Mouse (Mus musculus): Measurements from ENCODE around the gene Adamts2.

Gene Adamts2

GRCm38 (mm10) chr11:50670881-50671280, 69.0 kb downstream of the Adamts2 start:
- no peak for DNase-seq (ENCODE audit: inconsistent age in 2 of 2, low spot score in 1 of 2)

GRCm38 (mm10) chr11:50671376-50671775, 69.5 kb downstream of the Adamts2 start:
- no peak for DNase-seq (ENCODE audit: inconsistent age in 2 of 2, low spot score in 1 of 2)

GRCm38 (mm10) chr11:50671820-50672310, 70.0 kb downstream of the Adamts2 start:
- DNase-seq (ENCODE audit: inconsistent age in 2 of 2, low spot score in 1 of 2): no peak

GRCm38 (mm10) chr11:50672866-50673265, 71.0 kb downstream of the Adamts2 start:
- DNase-seq (ENCODE audit: inconsistent age in 2 of 2, low spot score in 1 of 2): peak; percentile 81 to 85

- DNase-seq (ENCODE audit: inconsistent age in 2 of 2, low spot score in 1 of 2): peak in 1 of 2 experiments; percentile 37
Observed at GRCm38 (mm10) chr11:50673525-50674250, 71.8 kb downstream of the Adamts2 start.

GRCm38 (mm10) chr11:50674390-50674789, 72.5 kb downstream of the Adamts2 start:
- DNase-seq (ENCODE audit: inconsistent age in 2 of 2, low spot score in 1 of 2): peak in 1 of 2 experiments; percentile 55

- DNase-seq (ENCODE audit: inconsistent age in 2 of 2, low spot score in 1 of 2): no peak
Observed at GRCm38 (mm10) chr11:50678650-50679049, 76.8 kb downstream of the Adamts2 start.

- no peak for DNase-seq (ENCODE audit: inconsistent age in 2 of 2, low spot score in 1 of 2)
Observed at GRCm38 (mm10) chr11:50681940-50682339, 80.1 kb downstream of the Adamts2 start.

- peak in 1 of 2 experiments; percentile 48 for DNase-seq (ENCODE audit: inconsistent age in 2 of 2, low spot score in 1 of 2)
Observed at GRCm38 (mm10) chr11:50683821-50684220, 81.9 kb downstream of the Adamts2 start.

GRCm38 (mm10) chr11:50688584-50688983, 86.7 kb downstream of the Adamts2 start:
- DNase-seq (ENCODE audit: inconsistent age in 2 of 2, low spot score in 1 of 2): peak in 1 of 2 experiments; percentile 41

GRCm38 (mm10) chr11:50689672-50690071, 87.8 kb downstream of the Adamts2 start:
- peak; percentile 55 to 56 for DNase-seq (ENCODE audit: inconsistent age in 2 of 2, low spot score in 1 of 2)

GRCm38 (mm10) chr11:50699971-50700370, 98.1 kb downstream of the Adamts2 start:
- no peak for DNase-seq (ENCODE audit: inconsistent age in 2 of 2, low spot score in 1 of 2)

- DNase-seq (ENCODE audit: inconsistent age in 2 of 2, low spot score in 1 of 2): no peak
Observed at GRCm38 (mm10) chr11:50700496-50700895, 98.6 kb downstream of the Adamts2 start.

- no peak for DNase-seq (ENCODE audit: inconsistent age in 2 of 2, low spot score in 1 of 2)
Observed at GRCm38 (mm10) chr11:50703397-50703796, 101.5 kb downstream of the Adamts2 start.

GRCm38 (mm10) chr11:50704511-50704910, 102.6 kb downstream of the Adamts2 start:
- DNase-seq (ENCODE audit: inconsistent age in 2 of 2, low spot score in 1 of 2): peak in 1 of 2 experiments; percentile 48

- no peak for DNase-seq (ENCODE audit: inconsistent age in 2 of 2, low spot score in 1 of 2)
Observed at GRCm38 (mm10) chr11:50707259-50707658, 105.4 kb downstream of the Adamts2 start.

GRCm38 (mm10) chr11:50713610-50714202, 111.8 kb downstream of the Adamts2 start:
- DNase-seq (ENCODE audit: inconsistent age in 2 of 2, low spot score in 1 of 2): peak; percentile 15 to 39

GRCm38 (mm10) chr11:50715091-50715490, 113.2 kb downstream of the Adamts2 start:
- DNase-seq (ENCODE audit: inconsistent age in 2 of 2, low spot score in 1 of 2): no peak

GRCm38 (mm10) chr11:50717381-50717897, 115.6 kb downstream of the Adamts2 start:
- DNase-seq (ENCODE audit: inconsistent age in 2 of 2, low spot score in 1 of 2): no peak

- DNase-seq (ENCODE audit: inconsistent age in 2 of 2, low spot score in 1 of 2): no peak
Observed at GRCm38 (mm10) chr11:50718862-50719261, 117.0 kb downstream of the Adamts2 start.

- no peak for DNase-seq (ENCODE audit: inconsistent age in 2 of 2, low spot score in 1 of 2)
Observed at GRCm38 (mm10) chr11:50720421-50720820, 118.5 kb downstream of the Adamts2 start.
